Mouse (Mus musculus) liver, embryonic 12.5 days (tissue): ENCODE data around the gene Glb1. TPM values are rescaled to one million over a fixed set of nuclear protein-coding genes. Genes with fewer than 3 reads are reported as not detected.

ENCODE experiments used
- ATAC-seq: fragments of 200-750 bp; cut with Nextera tagmentation; 2 replicates; pipeline ENCODE4 v1.8.0; 2017; ENCODE audit warnings: moderate number of reproducible peaks, mild to moderate bottlenecking, moderate library complexity
- H3K27ac ChIP-seq: fragments of 300-500 bp; sonication (generic); 2 replicates; pipeline ENCODE4 v1.5.1; 2016; ENCODE audit warnings: mild to moderate bottlenecking
- H3K27me3 ChIP-seq: fragments of 300-500 bp; sonication (generic); replicated peaks from 2 replicates; pipeline ENCODE4 v1.6.1; 2016; ENCODE audit warnings: mild to moderate bottlenecking, moderate library complexity
- H3K36me3 ChIP-seq: fragments of 300-500 bp; sonication (generic); 2 replicates; pipeline ENCODE4 v1.6.1; 2016; ENCODE audit warnings: mild to moderate bottlenecking, moderate library complexity
- H3K4me1 ChIP-seq: fragments of 300-500 bp; sonication (generic); 2 replicates; pipeline ENCODE4 v1.6.1; 2016
- H3K4me2 ChIP-seq: fragments of 300-500 bp; sonication (generic); 2 replicates; pipeline ENCODE4 v1.6.1; 2016; ENCODE audit warnings: mild to moderate bottlenecking, moderate library complexity
- H3K4me3 ChIP-seq: fragments of 300-500 bp; sonication (generic); 2 replicates; pipeline ENCODE4 v1.5.1; 2016; ENCODE audit warnings: mild to moderate bottlenecking, moderate library complexity
- H3K9ac ChIP-seq: fragments of 300-500 bp; sonication (generic); 2 replicates; pipeline ENCODE4 v1.6.1; 2016; ENCODE audit warnings: mild to moderate bottlenecking, moderate library complexity
- H3K9me3 ChIP-seq: fragments of 300-500 bp; sonication (generic); replicated peaks from 2 replicates; pipeline ENCODE4 v1.6.1; 2016; ENCODE audit warnings: mild to moderate bottlenecking, moderate library complexity
- WGBS: fragments of 180-500 bp; shearing (Covaris S2); methylation state at CpG from one replicate; pipeline ENCODE4 v1.1.7; 2016; ENCODE audit not compliant: insufficient replicate concordance; 5-methylcytosine and 5-hydroxymethylcytosine counted together
- polyA plus RNA-seq: library from polyadenylated mRNA; unstranded; fragments of >200 nt; fragmentation: Nextera tagmentation; extraction: Ambion mirVana; gene quantifications from 2 replicates; pipeline ENCODE4 v1.2.1, GENCODE M21; 2016

Glb1 gene
- polyA plus RNA-seq, 1 experiment from 2014 or later = 17.7 TPM

DNA sequence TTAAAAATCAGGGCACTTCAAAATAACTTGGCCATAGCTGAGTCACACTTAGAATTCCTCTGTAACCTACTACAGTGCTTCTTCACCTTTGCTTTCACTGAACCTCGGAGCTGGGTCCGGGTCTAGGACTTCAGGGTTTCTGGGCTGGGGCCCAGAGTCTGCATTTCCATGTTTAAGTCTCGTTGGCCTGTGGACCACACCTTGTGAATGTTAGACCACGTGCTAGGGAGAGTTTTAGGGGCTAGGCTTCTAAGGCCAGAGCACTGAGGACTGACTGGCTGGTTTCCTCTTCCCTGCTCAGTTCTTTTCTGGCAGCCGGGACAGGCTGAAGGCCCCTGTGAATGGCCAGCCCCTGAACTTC is 308 bp upstream of the Glb1 start:
- H3K4me1 ChIP-seq = peaks cover 35% of the 10 kb centered on the region
- no peaks in the 10 kb centered on the region for H3K27me3 ChIP-seq
- H3K36me3 ChIP-seq = peaks cover 20% of the 10 kb centered on the region
- H3K9ac ChIP-seq = peak overlapping the region; percentile 85
- H3K4me2 ChIP-seq = peak overlapping the region; percentile 91
- WGBS = 14% methylated on average over 5 of the region's 5 CpGs
- H3K27ac ChIP-seq = peak overlapping the region; percentile 84
- peak; percentile 43; the same call in 1 of the 2 replicates for ATAC-seq
- H3K4me3 ChIP-seq = peak overlapping the region; percentile 79
- H3K9me3 ChIP-seq = no peaks in the 10 kb centered on the region

DNA sequence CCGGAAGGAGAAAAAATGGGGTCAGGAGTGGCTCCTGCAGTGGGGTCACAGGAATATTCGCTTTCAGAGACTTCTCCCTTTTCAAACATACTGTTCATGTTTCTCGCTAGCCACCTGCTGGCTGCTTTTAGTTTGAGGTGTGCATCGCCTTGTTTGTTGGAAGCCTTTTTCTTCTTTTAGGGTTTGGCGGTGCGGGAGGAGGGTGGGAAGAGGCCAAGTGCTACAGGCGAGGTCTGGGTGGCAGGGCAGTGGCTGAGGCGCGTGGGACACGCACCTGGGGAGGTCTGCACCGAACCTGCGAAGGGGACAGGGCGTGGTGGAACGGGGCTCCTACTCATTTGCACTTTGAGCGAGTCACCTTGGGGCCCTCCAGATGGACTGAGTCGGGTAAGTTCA is 807 bp downstream of the Glb1 start:
- 2% methylated on average over 16 of the region's 16 CpGs for WGBS
- H3K27ac ChIP-seq = peak overlapping the region; percentile 84
- H3K36me3 ChIP-seq = peaks cover 31% of the 10 kb centered on the region
- H3K9ac ChIP-seq = peak overlapping the region; percentile 85
- no peaks in the 10 kb centered on the region for H3K27me3 ChIP-seq
- no peaks in the 10 kb centered on the region for H3K9me3 ChIP-seq
- H3K4me2 ChIP-seq = peak overlapping the region; percentile 91
- ATAC-seq = peak; percentile 0
- peaks cover 33% of the 10 kb centered on the region for H3K4me1 ChIP-seq
- H3K4me3 ChIP-seq = peak overlapping the region; percentile 79

DNA sequence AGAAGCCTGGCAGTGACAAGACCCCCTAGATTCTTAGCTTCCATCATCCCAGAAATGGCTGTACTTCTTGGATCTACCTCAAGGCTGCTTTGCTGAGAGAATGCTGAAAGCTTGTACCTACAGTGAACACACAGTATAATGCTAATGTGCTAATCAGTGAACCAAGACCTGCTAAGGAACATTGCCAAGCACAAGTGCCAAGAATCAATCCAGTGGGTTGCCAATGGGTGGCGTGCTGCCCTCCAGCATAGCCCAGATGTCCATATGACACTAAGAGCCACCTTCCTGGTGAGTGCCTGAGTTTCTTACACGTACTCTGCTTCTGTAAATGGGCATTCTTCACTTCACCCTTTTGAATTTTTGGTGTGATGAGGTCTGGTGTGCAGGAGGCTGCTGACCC is 6.8 kb downstream of the Glb1 start:
- Histone ChIP-seq H3K36me3 (peaks cover 86% of the 10 kb centered on the region), H3K4me1 (0 out of 2 replicates have a peak, but pooled peaks cover under 1% of the 10 kb centered on the region), H3K9ac (no peak overlapping the region), H3K27me3 (no peaks in the 10 kb centered on the region), H3K27ac (no peak overlapping the region), H3K4me3 (no peak overlapping the region), H3K4me2 (no peak overlapping the region), H3K9me3 (0 out of 2 replicates have a peak, but pooled peaks cover 10% of the 10 kb centered on the region)
- WGBS = 77% methylated on average over 2 of the region's 2 CpGs
- ATAC-seq = no peak

DNA sequence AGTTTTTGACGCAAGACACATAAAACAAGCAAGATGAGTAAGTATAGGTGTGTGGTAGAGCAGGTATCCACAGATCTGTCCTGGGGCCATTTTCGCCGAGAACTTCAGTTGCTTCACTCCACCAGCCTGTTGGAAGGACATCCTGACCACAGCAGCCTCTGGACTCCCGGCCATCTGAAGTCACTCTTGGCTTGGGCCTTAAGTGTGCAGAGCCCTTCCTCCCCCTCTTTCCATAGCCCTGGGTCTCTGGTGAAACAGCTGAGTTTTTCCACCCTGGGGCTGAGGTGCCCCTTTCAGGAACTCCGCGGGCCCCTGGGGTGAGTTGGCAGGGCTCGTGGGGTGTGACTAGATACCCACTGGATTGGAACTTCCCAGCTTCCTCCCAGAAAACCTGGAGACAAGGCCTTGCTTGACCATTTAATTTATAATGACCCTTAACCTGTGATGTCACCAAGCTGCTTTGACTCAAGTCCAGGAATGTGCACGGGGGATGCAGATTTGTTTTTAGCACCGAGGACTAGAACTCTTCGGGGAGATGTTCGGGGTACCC is 9.5 kb downstream of the Glb1 start:
- Histone ChIP-seq H3K4me3 (no peak overlapping the region), H3K36me3 (peaks cover 73% of the 10 kb centered on the region)

DNA sequence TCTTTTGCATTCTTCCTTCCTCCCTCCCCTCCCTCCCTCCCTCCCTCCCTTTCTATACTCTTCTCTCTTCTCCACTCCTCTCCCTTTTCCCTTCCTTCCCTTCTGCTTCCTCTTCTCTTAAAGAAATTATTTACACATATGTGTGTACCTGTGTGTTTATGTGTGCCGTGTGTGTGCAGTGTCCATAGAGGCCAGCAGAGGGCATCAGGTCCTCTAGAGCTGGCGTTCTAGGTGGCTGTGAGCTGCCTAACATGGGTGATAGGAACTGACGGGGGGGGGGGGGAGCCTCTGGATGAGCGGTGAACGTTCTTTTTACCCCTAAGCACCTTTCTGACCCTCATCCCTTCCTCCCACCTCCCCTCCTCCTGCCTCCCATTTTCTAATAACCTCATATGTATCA is 10.4 kb downstream of the Glb1 start:
- no peak for ATAC-seq
- Histone ChIP-seq H3K9me3 (0 out of 2 replicates have a peak, but pooled peaks cover 10% of the 10 kb centered on the region), H3K27ac (no peak overlapping the region), H3K9ac (no peak overlapping the region), H3K36me3 (peaks cover 64% of the 10 kb centered on the region), H3K4me1 (peaks cover 8% of the 10 kb centered on the region; the same call in 1 of the 2 replicates), H3K4me3 (no peak overlapping the region), H3K27me3 (no peaks in the 10 kb centered on the region), H3K4me2 (no peak overlapping the region)
- 77% methylated on average over 5 of the region's 5 CpGs for WGBS

More for the DNA sequence above, 9.5 kb downstream of the Glb1 start:
- Histone ChIP-seq H3K9ac (no peak overlapping the region), H3K27ac (no peak overlapping the region), H3K9me3 (0 out of 2 replicates have a peak, but pooled peaks cover 10% of the 10 kb centered on the region), H3K27me3 (no peaks in the 10 kb centered on the region), H3K4me1 (peaks cover 8% of the 10 kb centered on the region; the same call in 1 of the 2 replicates), H3K4me2 (no peak overlapping the region)
- 86% methylated on average over 11 of the region's 11 CpGs for WGBS
- ATAC-seq = no peak

DNA sequence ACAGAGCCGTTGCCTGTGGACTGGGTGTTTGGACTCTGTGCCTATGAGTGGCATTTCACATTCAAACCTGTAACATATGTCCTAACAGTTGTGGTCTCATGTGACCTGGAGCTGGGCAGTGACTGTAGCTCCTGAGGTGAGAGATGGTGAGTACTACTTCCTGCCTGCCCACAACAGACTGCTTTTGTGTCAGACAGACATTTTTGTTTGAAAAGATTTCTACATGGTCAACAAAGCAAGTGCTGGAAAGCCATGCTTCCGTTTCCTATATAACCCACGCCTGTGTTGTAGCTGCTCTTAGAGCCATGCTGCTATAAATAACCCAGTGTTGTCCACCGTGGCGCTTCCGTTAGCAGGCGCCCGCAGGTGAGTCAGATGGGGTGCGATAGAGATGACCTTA is 11.5 kb downstream of the Glb1 start:
- Histone ChIP-seq H3K27ac (no peak overlapping the region), H3K4me2 (no peak overlapping the region)
- 75% methylated on average over 9 of the region's 9 CpGs for WGBS

DNA sequence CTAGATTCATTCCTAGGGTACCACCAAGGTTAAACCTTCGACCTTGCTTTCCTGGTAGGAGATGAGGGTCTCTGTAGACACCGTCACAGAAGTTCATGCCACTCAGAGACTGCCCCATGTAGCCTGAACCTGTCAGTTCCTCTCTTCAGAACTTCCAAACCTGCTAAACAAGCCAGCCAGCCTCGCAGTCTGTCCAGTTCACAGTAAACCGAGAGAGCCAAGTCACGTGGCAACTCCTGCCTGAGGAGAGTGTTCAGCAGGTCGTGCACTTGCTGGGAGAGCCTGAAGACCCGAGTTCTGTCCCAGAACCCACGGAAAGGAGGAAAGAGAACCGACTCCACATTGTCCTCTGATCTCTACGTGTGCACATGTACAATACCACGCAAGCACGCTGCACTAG is 13.0 kb downstream of the Glb1 start:
- H3K27me3 ChIP-seq = no peaks in the 10 kb centered on the region
- H3K4me2 ChIP-seq = no peak overlapping the region
- 70% methylated on average over 12 of the region's 12 CpGs for WGBS
- no peak overlapping the region for H3K9ac ChIP-seq
- peaks cover 16% of the 10 kb centered on the region for H3K4me1 ChIP-seq
- H3K4me3 ChIP-seq = no peak overlapping the region
- H3K27ac ChIP-seq = no peak overlapping the region
- H3K36me3 ChIP-seq = peaks cover 41% of the 10 kb centered on the region
- 0 out of 2 replicates have a peak, but pooled peaks cover 10% of the 10 kb centered on the region for H3K9me3 ChIP-seq
- ATAC-seq = no peak

More for the DNA sequence above, 11.5 kb downstream of the Glb1 start:
- ATAC-seq = no peak
- peaks cover 13% of the 10 kb centered on the region; the same call in 1 of the 2 replicates for H3K4me1 ChIP-seq
- 0 out of 2 replicates have a peak, but pooled peaks cover 10% of the 10 kb centered on the region for H3K9me3 ChIP-seq
- no peak overlapping the region for H3K9ac ChIP-seq
- peaks cover 55% of the 10 kb centered on the region for H3K36me3 ChIP-seq
- H3K4me3 ChIP-seq = no peak overlapping the region
- H3K27me3 ChIP-seq = no peaks in the 10 kb centered on the region

DNA sequence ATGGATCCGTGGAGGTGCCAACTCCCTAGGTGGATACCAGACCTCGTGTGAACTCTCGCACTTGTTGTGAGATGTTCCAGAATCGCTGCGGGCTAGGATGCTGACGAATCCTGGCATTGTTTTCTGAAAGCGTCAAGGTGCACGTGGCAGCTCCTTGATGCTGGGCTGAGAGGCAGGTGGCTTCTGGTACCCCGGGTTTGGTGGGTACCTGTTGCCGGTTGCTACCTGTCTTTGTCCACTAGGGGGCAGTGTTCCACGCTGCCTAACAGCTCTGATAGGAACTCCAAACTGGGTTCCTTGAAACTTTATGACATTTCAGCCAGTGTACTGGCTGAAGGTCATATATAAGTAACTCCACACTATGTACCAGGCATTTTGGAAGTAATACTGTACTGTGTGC is 14.8 kb downstream of the Glb1 start:
- H3K4me2 ChIP-seq = no peak overlapping the region
- no peak overlapping the region for H3K27ac ChIP-seq
- ATAC-seq = no peak
- no peak overlapping the region for H3K4me3 ChIP-seq
- no peak overlapping the region for H3K9ac ChIP-seq
- no peaks in the 10 kb centered on the region for H3K27me3 ChIP-seq
- peaks cover 22% of the 10 kb centered on the region for H3K36me3 ChIP-seq
- WGBS = 24% methylated on average over 11 of the region's 11 CpGs
- H3K9me3 ChIP-seq = 0 out of 2 replicates have a peak, but pooled peaks cover 10% of the 10 kb centered on the region
- peaks cover 16% of the 10 kb centered on the region for H3K4me1 ChIP-seq

DNA sequence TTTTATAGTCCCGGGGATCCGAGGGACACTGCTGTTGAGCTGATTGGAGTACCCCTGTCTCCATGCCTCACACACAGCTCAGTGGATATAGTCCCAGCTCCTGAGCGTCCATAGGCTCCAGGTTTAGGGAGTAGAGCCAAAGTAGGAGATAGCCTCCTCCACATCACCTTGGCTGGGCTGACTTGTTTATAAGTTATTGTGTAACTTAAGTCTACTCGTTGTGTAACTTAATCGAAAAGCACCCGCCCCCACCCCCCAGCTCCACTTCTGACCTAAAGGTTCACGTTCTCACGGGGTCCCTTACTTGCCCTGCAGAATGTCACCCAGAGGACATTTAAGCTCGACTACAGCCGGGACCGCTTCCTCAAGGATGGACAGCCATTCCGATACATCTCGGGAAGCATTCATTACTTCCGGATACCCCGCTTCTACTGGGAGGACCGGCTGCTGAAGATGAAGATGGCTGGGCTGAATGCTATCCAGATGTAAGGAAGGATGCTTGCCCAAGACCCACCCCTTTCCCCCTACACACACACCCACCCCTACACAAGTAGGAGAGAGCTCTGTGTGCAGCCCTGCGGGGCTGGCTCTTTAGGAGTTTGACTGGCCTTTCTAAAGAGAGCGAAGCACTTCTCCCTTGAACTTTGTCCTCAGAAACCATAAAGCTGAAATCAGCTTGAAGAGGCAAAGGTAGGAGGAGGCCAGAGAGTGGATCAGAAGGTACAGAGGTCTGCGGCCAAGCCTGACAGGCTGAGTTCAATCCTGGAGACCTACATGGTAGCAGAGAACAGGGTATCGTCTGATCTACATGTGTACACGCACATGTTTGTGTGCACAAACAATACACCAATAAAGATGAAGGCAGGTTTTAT is 16.0 kb downstream of the Glb1 start:
- Histone ChIP-seq H3K27me3 (no peaks in the 10 kb centered on the region), H3K4me3 (no peak overlapping the region), H3K36me3 (peaks cover 16% of the 10 kb centered on the region), H3K4me2 (no peak overlapping the region), H3K4me1 (peaks cover 16% of the 10 kb centered on the region), H3K27ac (no peak overlapping the region), H3K9me3 (0 out of 2 replicates have a peak, but pooled peaks cover under 1% of the 10 kb centered on the region), H3K9ac (no peak overlapping the region)
- no peak for ATAC-seq
- WGBS = 81% methylated on average over 21 of the region's 21 CpGs

DNA sequence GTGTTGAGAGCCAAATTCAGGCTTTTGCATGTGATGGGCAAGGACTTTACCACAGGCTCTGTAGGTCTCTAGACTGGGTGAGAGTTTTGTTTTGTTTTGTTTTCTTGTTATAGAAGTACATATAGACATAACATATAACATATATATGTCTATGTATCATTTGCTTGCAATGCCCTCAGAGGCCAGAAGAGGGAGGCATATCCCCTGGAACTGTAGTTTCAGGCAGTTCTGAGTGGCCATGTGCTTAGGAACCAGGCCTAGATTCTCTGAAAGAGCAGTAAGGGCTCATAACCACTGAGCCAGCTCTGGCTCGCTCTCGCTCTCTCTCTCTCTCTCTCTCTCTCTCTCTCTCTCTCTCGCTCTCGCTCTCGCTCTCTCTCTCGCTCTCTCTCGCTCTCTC is 17.3 kb downstream of the Glb1 start:
- H3K9me3 ChIP-seq = no peaks in the 10 kb centered on the region
- H3K4me2 ChIP-seq = no peak overlapping the region
- ATAC-seq = 0 out of 2 replicates have a peak, but pooled peaks have one; percentile 20
- no peak overlapping the region for H3K4me3 ChIP-seq
- H3K9ac ChIP-seq = no peak overlapping the region
- no peak overlapping the region for H3K27ac ChIP-seq
- no peaks in the 10 kb centered on the region for H3K27me3 ChIP-seq
- WGBS = 60% methylated on average over 7 of the region's 7 CpGs
- peaks cover 11% of the 10 kb centered on the region for H3K36me3 ChIP-seq
- peaks cover 16% of the 10 kb centered on the region for H3K4me1 ChIP-seq

DNA sequence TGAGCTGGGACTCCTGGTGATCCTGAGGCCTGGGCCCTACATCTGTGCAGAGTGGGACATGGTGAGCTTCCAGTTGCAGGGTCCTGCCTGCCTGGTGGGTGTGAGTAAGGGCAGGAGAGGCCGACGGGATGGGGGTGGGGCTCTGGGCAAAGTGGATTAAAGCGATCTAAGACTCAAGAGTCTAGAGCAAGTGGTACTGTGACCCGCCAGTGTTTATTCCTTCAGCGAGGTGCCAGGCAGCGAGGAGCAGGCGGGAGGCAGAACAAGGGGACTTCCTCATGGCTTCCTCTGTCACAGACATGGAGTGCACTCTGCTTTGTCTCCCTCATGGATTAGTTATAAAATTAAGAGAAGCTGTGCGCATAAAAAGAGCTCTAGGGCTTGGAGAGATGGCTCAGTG is 19.6 kb downstream of the Glb1 start:
- H3K4me2 ChIP-seq = no peak overlapping the region
- H3K27ac ChIP-seq = no peak overlapping the region
- H3K4me3 ChIP-seq = no peak overlapping the region
- H3K36me3 ChIP-seq = peaks cover 20% of the 10 kb centered on the region
- H3K9ac ChIP-seq = no peak overlapping the region
- H3K27me3 ChIP-seq = no peaks in the 10 kb centered on the region
- no peak for ATAC-seq
- peaks cover 4% of the 10 kb centered on the region for H3K9me3 ChIP-seq
- peaks cover 9% of the 10 kb centered on the region; the same call in 1 of the 2 replicates for H3K4me1 ChIP-seq
- WGBS = 80% methylated on average over 8 of the region's 8 CpGs

DNA sequence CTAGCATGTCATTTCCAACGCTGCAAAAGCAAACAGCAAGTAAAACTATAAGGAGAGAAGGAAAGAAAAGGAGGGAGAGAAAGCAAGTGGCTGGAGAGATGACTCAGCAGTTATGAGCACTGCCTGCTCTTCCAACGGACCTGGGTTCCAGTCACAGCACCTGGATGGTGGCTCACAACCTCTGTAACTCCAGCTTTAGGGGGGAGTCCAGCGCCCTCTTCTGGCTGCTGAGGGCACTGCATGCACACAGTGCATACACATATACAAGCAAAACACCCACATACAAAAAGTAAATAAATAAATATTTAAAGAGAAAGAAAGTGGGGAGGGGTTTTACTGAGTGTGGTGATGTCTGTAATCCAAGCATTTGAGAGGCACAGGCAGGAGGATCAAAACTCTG is 20.2 kb downstream of the Glb1 start:
- 65% methylated on average over 3 of the region's 3 CpGs for WGBS
- Histone ChIP-seq H3K4me3 (no peak overlapping the region), H3K9ac (no peak overlapping the region), H3K4me2 (no peak overlapping the region), H3K4me1 (peaks cover 9% of the 10 kb centered on the region; the same call in 1 of the 2 replicates), H3K36me3 (peaks cover 26% of the 10 kb centered on the region), H3K9me3 (peaks cover 10% of the 10 kb centered on the region), H3K27me3 (no peaks in the 10 kb centered on the region), H3K27ac (no peak overlapping the region)
- no peak for ATAC-seq
